Mouse (Mus musculus): ENCODE results near the gene D430042O09Rik. TPM values are rescaled to one million over a fixed set of nuclear protein-coding genes. Genes with fewer than 3 reads are reported as not detected.
A peak's percentile ranks its signal among the peaks of the same experiment; 100 is the strongest.

Gene D430042O09Rik
- polyA plus RNA-seq, 1 experiment from 2014 or later = 6.4 TPM

- Histone ChIP-seq H3K27ac (ENCODE audit: low read length) (no peak overlapping the region), H3K4me3 (ENCODE audit: low read depth, low read length) (no peak overlapping the region), H3K9me3 (replicated peaks; ENCODE audit: control insufficient read depth, low read length, poor library complexity, severe bottlenecking) (no peaks in the 10 kb centered on the region), H3K27me3 (ENCODE audit: control insufficient read depth, insufficient read depth, low read depth, low read length) (no peaks in the 10 kb centered on the region), H3K36me3 (ENCODE audit: control insufficient read depth, insufficient read depth, low read length) (peaks cover 4% of the 10 kb centered on the region), H3K9ac (ENCODE audit: low read depth, low read length) (no peak overlapping the region), H3K4me2 (ENCODE audit: low read length) (no peak overlapping the region), H3K4me1 (ENCODE audit: control insufficient read depth, insufficient read depth, low read length) (no peaks in the 10 kb centered on the region)
- no peak for ATAC-seq
- WGBS = 92% methylated on average over 8 of the region's 8 CpGs
Observed at GRCm38 (mm10) chr7:125812721-125813120, 105.0 kb downstream of the D430042O09Rik start.

GRCm38 (mm10) chr7:125815733-125816132, 108.0 kb downstream of the D430042O09Rik start:
- no peak for ATAC-seq

GRCm38 (mm10) chr7:125818301-125818712, 110.6 kb downstream of the D430042O09Rik start:
- 0 out of 2 replicates have a peak, but pooled peaks cover 3% of the 10 kb centered on the region for H3K4me1 ChIP-seq (ENCODE audit: control insufficient read depth, insufficient read depth, low read length)
- no peak overlapping the region for H3K4me3 ChIP-seq (ENCODE audit: low read depth, low read length)
- no peaks in the 10 kb centered on the region for H3K27me3 ChIP-seq (ENCODE audit: control insufficient read depth, insufficient read depth, low read depth, low read length)
- 0 out of 2 replicates have a peak overlapping the region, but pooled peaks have one; percentile 5 for H3K27ac ChIP-seq (ENCODE audit: low read length)
- ATAC-seq = no peak
- no peak overlapping the region for H3K9ac ChIP-seq (ENCODE audit: low read depth, low read length)
- 51% methylated on average over 9 of the region's 9 CpGs for WGBS
- peaks cover 2% of the 10 kb centered on the region; the same call in 1 of the 2 replicates for H3K36me3 ChIP-seq (ENCODE audit: control insufficient read depth, insufficient read depth, low read length)
- no peaks in the 10 kb centered on the region for H3K9me3 ChIP-seq (replicated peaks; ENCODE audit: control insufficient read depth, low read length, poor library complexity, severe bottlenecking)
- no peak overlapping the region for H3K4me2 ChIP-seq (ENCODE audit: low read length)

More at GRCm38 (mm10) chr7:125815733-125816132, 108.0 kb downstream of the D430042O09Rik start:
- Histone ChIP-seq H3K27ac (ENCODE audit: low read length) (no peak overlapping the region), H3K36me3 (ENCODE audit: control insufficient read depth, insufficient read depth, low read length) (peaks cover 4% of the 10 kb centered on the region), H3K9ac (ENCODE audit: low read depth, low read length) (no peak overlapping the region), H3K4me2 (ENCODE audit: low read length) (no peak overlapping the region), H3K4me1 (ENCODE audit: control insufficient read depth, insufficient read depth, low read length) (0 out of 2 replicates have a peak, but pooled peaks cover 3% of the 10 kb centered on the region), H3K9me3 (replicated peaks; ENCODE audit: control insufficient read depth, low read length, poor library complexity, severe bottlenecking) (no peaks in the 10 kb centered on the region), H3K4me3 (ENCODE audit: low read depth, low read length) (no peak overlapping the region), H3K27me3 (ENCODE audit: control insufficient read depth, insufficient read depth, low read depth, low read length) (no peaks in the 10 kb centered on the region)
- 50% methylated on average over 3 of the region's 3 CpGs for WGBS

- Histone ChIP-seq H3K27ac (ENCODE audit: low read length) (no peak overlapping the region), H3K4me2 (ENCODE audit: low read length) (no peak overlapping the region), H3K9ac (ENCODE audit: low read depth, low read length) (no peak overlapping the region), H3K4me1 (ENCODE audit: control insufficient read depth, insufficient read depth, low read length) (0 out of 2 replicates have a peak, but pooled peaks cover 3% of the 10 kb centered on the region), H3K4me3 (ENCODE audit: low read depth, low read length) (no peak overlapping the region), H3K36me3 (ENCODE audit: control insufficient read depth, insufficient read depth, low read length) (no peaks in the 10 kb centered on the region; the same call in 1 of the 2 replicates), H3K27me3 (ENCODE audit: control insufficient read depth, insufficient read depth, low read depth, low read length) (no peaks in the 10 kb centered on the region), H3K9me3 (replicated peaks; ENCODE audit: control insufficient read depth, low read length, poor library complexity, severe bottlenecking) (no peaks in the 10 kb centered on the region)
- WGBS = 67% methylated on average over 2 of the region's 2 CpGs
- no peak for ATAC-seq
Observed at GRCm38 (mm10) chr7:125820233-125820632, 112.5 kb downstream of the D430042O09Rik start.

GRCm38 (mm10) chr7:125826425-125826824, 118.7 kb downstream of the D430042O09Rik start:
- Histone ChIP-seq H3K4me3 (ENCODE audit: low read depth, low read length) (no peak overlapping the region), H3K27ac (ENCODE audit: low read length) (no peak overlapping the region), H3K4me1 (ENCODE audit: control insufficient read depth, insufficient read depth, low read length) (peaks cover 12% of the 10 kb centered on the region; the same call in 1 of the 2 replicates), H3K36me3 (ENCODE audit: control insufficient read depth, insufficient read depth, low read length) (no peaks in the 10 kb centered on the region), H3K27me3 (ENCODE audit: control insufficient read depth, insufficient read depth, low read depth, low read length) (no peaks in the 10 kb centered on the region), H3K4me2 (ENCODE audit: low read length) (no peak overlapping the region), H3K9ac (ENCODE audit: low read depth, low read length) (no peak overlapping the region), H3K9me3 (replicated peaks; ENCODE audit: control insufficient read depth, low read length, poor library complexity, severe bottlenecking) (no peaks in the 10 kb centered on the region)
- WGBS = 86% methylated on average over 2 of the region's 2 CpGs
- ATAC-seq = no peak

GRCm38 (mm10) chr7:125826887-125827286, 119.2 kb downstream of the D430042O09Rik start:
- H3K9ac ChIP-seq (ENCODE audit: low read depth, low read length) = no peak overlapping the region
- 76% methylated on average over 3 of the region's 3 CpGs for WGBS
- no peaks in the 10 kb centered on the region for H3K9me3 ChIP-seq (replicated peaks; ENCODE audit: control insufficient read depth, low read length, poor library complexity, severe bottlenecking)
- H3K27ac ChIP-seq (ENCODE audit: low read length) = no peak overlapping the region
- ATAC-seq = no peak
- H3K4me1 ChIP-seq (ENCODE audit: control insufficient read depth, insufficient read depth, low read length) = peaks cover 12% of the 10 kb centered on the region; the same call in 1 of the 2 replicates
- H3K27me3 ChIP-seq (ENCODE audit: control insufficient read depth, insufficient read depth, low read depth, low read length) = no peaks in the 10 kb centered on the region
- no peak overlapping the region for H3K4me2 ChIP-seq (ENCODE audit: low read length)
- no peaks in the 10 kb centered on the region for H3K36me3 ChIP-seq (ENCODE audit: control insufficient read depth, insufficient read depth, low read length)
- H3K4me3 ChIP-seq (ENCODE audit: low read depth, low read length) = no peak overlapping the region

- H3K27me3 ChIP-seq (ENCODE audit: control insufficient read depth, insufficient read depth, low read depth, low read length) = no peaks in the 10 kb centered on the region
- H3K4me2 ChIP-seq (ENCODE audit: low read length) = no peak overlapping the region
- H3K36me3 ChIP-seq (ENCODE audit: control insufficient read depth, insufficient read depth, low read length) = no peaks in the 10 kb centered on the region
- H3K4me1 ChIP-seq (ENCODE audit: control insufficient read depth, insufficient read depth, low read length) = peaks cover 12% of the 10 kb centered on the region; the same call in 1 of the 2 replicates
- no peak overlapping the region for H3K27ac ChIP-seq (ENCODE audit: low read length)
- H3K9ac ChIP-seq (ENCODE audit: low read depth, low read length) = no peak overlapping the region
- no peak overlapping the region for H3K4me3 ChIP-seq (ENCODE audit: low read depth, low read length)
- H3K9me3 ChIP-seq (replicated peaks; ENCODE audit: control insufficient read depth, low read length, poor library complexity, severe bottlenecking) = no peaks in the 10 kb centered on the region
- no peak for ATAC-seq
- 74% methylated on average over 9 of the region's 9 CpGs for WGBS
Observed at GRCm38 (mm10) chr7:125827420-125827819, 119.7 kb downstream of the D430042O09Rik start.

- Histone ChIP-seq H3K9me3 (replicated peaks; ENCODE audit: control insufficient read depth, low read length, poor library complexity, severe bottlenecking) (no peaks in the 10 kb centered on the region), H3K4me1 (ENCODE audit: control insufficient read depth, insufficient read depth, low read length) (peaks cover 12% of the 10 kb centered on the region), H3K27ac (ENCODE audit: low read length) (peak overlapping the region; percentile 80), H3K27me3 (ENCODE audit: control insufficient read depth, insufficient read depth, low read depth, low read length) (no peaks in the 10 kb centered on the region), H3K9ac (ENCODE audit: low read depth, low read length) (no peak overlapping the region), H3K4me3 (ENCODE audit: low read depth, low read length) (no peak overlapping the region), H3K4me2 (ENCODE audit: low read length) (no peak overlapping the region), H3K36me3 (ENCODE audit: control insufficient read depth, insufficient read depth, low read length) (no peaks in the 10 kb centered on the region)
- 74% methylated on average over 5 of the region's 5 CpGs for WGBS
- no peak for ATAC-seq
Observed at GRCm38 (mm10) chr7:125828561-125828960, 120.9 kb downstream of the D430042O09Rik start.

GRCm38 (mm10) chr7:125829121-125829666, 121.5 kb downstream of the D430042O09Rik start:
- Histone ChIP-seq H3K4me2 (ENCODE audit: low read length) (no peak overlapping the region), H3K9ac (ENCODE audit: low read depth, low read length) (0 out of 2 replicates have a peak overlapping the region, but pooled peaks have one; percentile 8), H3K4me1 (ENCODE audit: control insufficient read depth, insufficient read depth, low read length) (peaks cover 12% of the 10 kb centered on the region), H3K27ac (ENCODE audit: low read length) (peak overlapping the region; percentile 80), H3K9me3 (replicated peaks; ENCODE audit: control insufficient read depth, low read length, poor library complexity, severe bottlenecking) (no peaks in the 10 kb centered on the region), H3K4me3 (ENCODE audit: low read depth, low read length) (no peak overlapping the region), H3K36me3 (ENCODE audit: control insufficient read depth, insufficient read depth, low read length) (no peaks in the 10 kb centered on the region), H3K27me3 (ENCODE audit: control insufficient read depth, insufficient read depth, low read depth, low read length) (no peaks in the 10 kb centered on the region)
- peak; percentile 56 for ATAC-seq
- 51% methylated on average over 3 of the region's 3 CpGs for WGBS

Data from midbrain, embryonic 16.5 days (tissue).